Comparison of ENCODE assay signal across 8 mouse cellular contexts in genomic region chr6:88915510-88915909, GRCm38 (mm10). TPM values are rescaled to one million over a fixed set of nuclear protein-coding genes. Genes with fewer than 3 reads are reported as not detected.
DNase-seq lines count a peak whose midpoint lies in the region; ATAC-seq and TF ChIP-seq lines count a peak whose summit lies in the region.

No protein-coding gene starts in this region.

- 0 out of 2 replicates have a peak, but pooled peaks cover 4% of the 10 kb centered on the region for H3K36me3 ChIP-seq in intestine, embryonic 16.5 days (ENCODE audit: control insufficient read depth, insufficient read depth, low read length)
- H3K36me3 ChIP-seq in stomach, embryonic 15.5 days: peaks cover 7% of the 10 kb centered on the region; the same call in 1 of the 2 replicates
- no peaks in the 10 kb centered on the region for H3K36me3 ChIP-seq in thymus, adult 2 months (ENCODE audit: control insufficient read depth, insufficient read depth, low read length)

- H3K27me3 ChIP-seq in intestine, embryonic 16.5 days (replicated peaks; ENCODE audit: control insufficient read depth, insufficient read depth, low read length): no peaks in the 10 kb centered on the region
- no peaks in the 10 kb centered on the region for H3K27me3 ChIP-seq in stomach, embryonic 15.5 days (replicated peaks)
- H3K27me3 ChIP-seq in thymus, adult 2 months (ENCODE audit: control insufficient read depth, insufficient read depth, low read length): no peaks in the 10 kb centered on the region

- peak; percentile 61 for DNase-seq in cerebellum, adult 9-11 months
- DNase-seq in cerebellum, adult 18-20 months: no peak
- DNase-seq in ovary, adult 18-20 months (ENCODE audit: low spot score): peak; percentile 43
- no peak for DNase-seq in ovary, postnatal 36 days (ENCODE audit: low spot score)
- DNase-seq in thymus, adult 2 months: no peak

- no peak for TF ChIP-seq POLR2A in thymus, adult 2 months (IDR thresholded peaks at IDR 0.05; ENCODE audit: control insufficient read depth, extremely low read depth, insufficient read depth, low read length, poor library complexity)

- ATAC-seq in intestine, embryonic 16.5 days: peak; percentile 59; the same call in 1 of the 2 replicates
- peak; percentile 86 for ATAC-seq in stomach, embryonic 15.5 days (ENCODE audit: insufficient read depth, low FRiP score, low read depth)
- ATAC-seq in inflammation-experienced regulatory T-cells, adult 6 months: no peak

- no peak overlapping the region for H3K27ac ChIP-seq in intestine, embryonic 16.5 days (ENCODE audit: low read length)
- H3K27ac ChIP-seq in stomach, embryonic 15.5 days: no peak overlapping the region
- H3K27ac ChIP-seq in thymus, adult 2 months (ENCODE audit: control insufficient read depth, insufficient read depth, low read length): no peak overlapping the region

- H3K9ac ChIP-seq in intestine, embryonic 16.5 days (ENCODE audit: low read depth, low read length): no peak overlapping the region
- no peak overlapping the region for H3K9ac ChIP-seq in stomach, embryonic 15.5 days

- H3K4me3 ChIP-seq in intestine, embryonic 16.5 days (ENCODE audit: low read length): no peak overlapping the region
- H3K4me3 ChIP-seq in stomach, embryonic 15.5 days (replicated peaks): no peak overlapping the region
- no peak overlapping the region for H3K4me3 ChIP-seq in thymus, adult 2 months (ENCODE audit: control insufficient read depth, insufficient read depth, low read length)

- WGBS in intestine, embryonic 16.5 days: 73% methylated on average over 4 of the region's 4 CpGs
- WGBS in stomach, embryonic 15.5 days: 74% methylated on average over 4 of the region's 4 CpGs
- 95% methylated on average over 4 of the region's 4 CpGs for WGBS in thymus, adult 2 months

- no peak for TF ChIP-seq CTCF in thymus, adult 2 months (IDR thresholded peaks at IDR 0.05; ENCODE audit: borderline replicate concordance, control insufficient read depth, extremely low read depth, insufficient read depth, low read length, poor library complexity)

- no peaks in the 10 kb centered on the region for H3K4me1 ChIP-seq in intestine, embryonic 16.5 days (ENCODE audit: control insufficient read depth, insufficient read depth, low read length)
- no peaks in the 10 kb centered on the region for H3K4me1 ChIP-seq in stomach, embryonic 15.5 days
- no peaks in the 10 kb centered on the region for H3K4me1 ChIP-seq in thymus, adult 2 months (replicated peaks; ENCODE audit: control insufficient read depth, insufficient read depth, low read length)

- H3K4me2 ChIP-seq in intestine, embryonic 16.5 days (ENCODE audit: low read depth, low read length): no peak overlapping the region
- no peak overlapping the region for H3K4me2 ChIP-seq in stomach, embryonic 15.5 days

- no peaks in the 10 kb centered on the region for H3K9me3 ChIP-seq in intestine, embryonic 16.5 days (ENCODE audit: control insufficient read depth, low read length)
- H3K9me3 ChIP-seq in stomach, embryonic 15.5 days: no peaks in the 10 kb centered on the region

RNA-seq across cellular contexts. Expression of gene Tpra1, which starts 13.5 kb away (rescaled TPM):
- 73.7 and 77.0 TPM in 2 replicates for polyA plus RNA-seq in intestine, embryonic 16.5 days (2015; fragmentation: Nextera tagmentation; extraction: Ambion mirVana)
- 60.1 and 67.3 TPM in 2 replicates for polyA plus RNA-seq in stomach, embryonic 15.5 days (2015; fragmentation: Nextera tagmentation; extraction: Ambion mirVana)
- polyA plus RNA-seq in thymus, adult 2 months (2012; rRNA removed): 300 and 366 TPM in 2 replicates
- 10 to 100 TPM; 46.5 to 64.8 (median 52.8) TPM for polyA plus RNA-seq in inflammation-experienced regulatory T-cells, adult 6 months (2017; shearing (Covaris generic))

RNA-seq across cellular contexts. Expression of gene Mcm2, which starts 16.9 kb away (rescaled TPM):
- 90.1 and 101 TPM in 2 replicates for polyA plus RNA-seq in intestine, embryonic 16.5 days (2015; fragmentation: Nextera tagmentation; extraction: Ambion mirVana)
- 105 and 110 TPM in 2 replicates for polyA plus RNA-seq in stomach, embryonic 15.5 days (2015; fragmentation: Nextera tagmentation; extraction: Ambion mirVana)
- 169 and 232 TPM in 2 replicates for polyA plus RNA-seq in thymus, adult 2 months (2012; rRNA removed)
- polyA plus RNA-seq in inflammation-experienced regulatory T-cells, adult 6 months (2017; shearing (Covaris generic)): 10 to 100 TPM; 18.8 to 61.4 (median 19.9) TPM

RNA-seq across cellular contexts. Expression of gene Podxl2, which starts 40.7 kb away (rescaled TPM):
- 32.0 and 35.6 TPM in 2 replicates for polyA plus RNA-seq in intestine, embryonic 16.5 days (2015; fragmentation: Nextera tagmentation; extraction: Ambion mirVana)
- 62.5 and 72.3 TPM in 2 replicates for polyA plus RNA-seq in stomach, embryonic 15.5 days (2015; fragmentation: Nextera tagmentation; extraction: Ambion mirVana)
- polyA plus RNA-seq in thymus, adult 2 months (2012; rRNA removed): 95.8 and 100.0 TPM in 2 replicates
- polyA plus RNA-seq in inflammation-experienced regulatory T-cells, adult 6 months (2017; shearing (Covaris generic)): not detected

Comparison
In these comparisons a context has a peak if more than half of its experiments do, and no peak if none do; other contexts are left out.
1. DNase-seq: peak in cerebellum, adult 9-11 months (single experiment) and ovary, adult 18-20 months (single experiment); none in cerebellum, adult 18-20 months (0 of 2), ovary, postnatal 36 days (single experiment) and thymus, adult 2 months (single experiment).
2. RNA of gene Podxl2, which starts 40.7 kb away (polyA plus RNA-seq): 95.8 to 100.0 TPM in thymus, adult 2 months, 62.5 to 72.3 TPM in stomach, embryonic 15.5 days and 32.0 to 35.6 TPM in intestine, embryonic 16.5 days; not detected in inflammation-experienced regulatory T-cells, adult 6 months; every median in the first group is over 10 times any median in the second.